Mouse (Mus musculus): ENCODE measurements around the gene Smim4.

The Smim4 gene

GRCm38 (mm10) chr14:31114011-31114410, 14.7 kb downstream of the Smim4 start:
- no peak for DNase-seq (ENCODE audit: low spot score)

- DNase-seq (ENCODE audit: low spot score): no peak
Observed at GRCm38 (mm10) chr14:31112187-31112586, 16.6 kb downstream of the Smim4 start.

- DNase-seq (ENCODE audit: low spot score): no peak
Observed at GRCm38 (mm10) chr14:31110613-31111012, 18.1 kb downstream of the Smim4 start.

GRCm38 (mm10) chr14:31105156-31105555, 23.6 kb downstream of the Smim4 start:
- DNase-seq (ENCODE audit: low spot score): no peak

DNA sequence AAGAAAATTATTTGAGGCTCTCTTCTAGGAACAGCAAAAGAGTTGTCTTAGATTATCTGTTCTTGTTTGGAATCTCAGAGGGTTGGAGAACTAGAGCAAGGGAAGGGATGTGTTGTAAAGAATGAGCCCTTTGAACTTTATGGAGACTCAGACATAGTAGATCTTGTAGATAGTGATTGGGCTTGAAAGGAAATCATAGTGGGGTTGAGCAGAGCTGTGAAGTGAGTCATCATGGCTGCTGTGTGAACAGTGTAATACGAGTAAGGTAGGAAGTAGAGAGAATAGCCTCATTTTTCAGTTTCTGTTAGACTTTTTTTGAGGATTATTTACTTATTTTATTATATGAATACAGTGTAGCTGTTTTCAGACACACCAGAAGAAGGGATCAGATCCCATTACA, 38.8 kb downstream of the Smim4 start:
- DNase-seq (ENCODE audit: low spot score): no peak

- no peak for DNase-seq (ENCODE audit: low spot score)
Observed at GRCm38 (mm10) chr14:31088515-31088914, 40.2 kb downstream of the Smim4 start.

DNA sequence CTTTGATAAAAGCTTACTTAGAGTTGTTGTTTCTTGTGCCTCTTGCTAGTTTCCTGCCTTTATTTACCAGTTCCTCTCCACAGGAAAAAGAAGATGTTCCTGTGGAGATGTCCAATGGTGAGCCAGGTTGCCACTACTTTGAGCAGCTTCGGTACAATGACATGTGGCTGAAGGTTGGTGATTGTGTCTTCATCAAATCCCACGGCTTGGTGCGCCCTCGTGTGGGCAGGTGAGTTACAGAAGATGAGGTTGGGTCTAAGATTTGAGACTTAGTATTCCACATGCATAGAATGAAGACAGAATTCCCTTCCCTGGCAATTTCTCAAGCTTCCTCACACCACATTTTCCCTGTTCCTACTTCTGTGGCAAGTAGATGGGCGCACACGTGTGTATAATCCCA, 41.3 kb downstream of the Smim4 start:
- no peak for DNase-seq (ENCODE audit: low spot score)

- DNase-seq (ENCODE audit: low spot score): no peak
Observed at GRCm38 (mm10) chr14:31081147-31081546, 47.6 kb downstream of the Smim4 start.

- no peak for DNase-seq (ENCODE audit: low spot score)
Observed at GRCm38 (mm10) chr14:31079313-31080028, 49.3 kb downstream of the Smim4 start.

DNA sequence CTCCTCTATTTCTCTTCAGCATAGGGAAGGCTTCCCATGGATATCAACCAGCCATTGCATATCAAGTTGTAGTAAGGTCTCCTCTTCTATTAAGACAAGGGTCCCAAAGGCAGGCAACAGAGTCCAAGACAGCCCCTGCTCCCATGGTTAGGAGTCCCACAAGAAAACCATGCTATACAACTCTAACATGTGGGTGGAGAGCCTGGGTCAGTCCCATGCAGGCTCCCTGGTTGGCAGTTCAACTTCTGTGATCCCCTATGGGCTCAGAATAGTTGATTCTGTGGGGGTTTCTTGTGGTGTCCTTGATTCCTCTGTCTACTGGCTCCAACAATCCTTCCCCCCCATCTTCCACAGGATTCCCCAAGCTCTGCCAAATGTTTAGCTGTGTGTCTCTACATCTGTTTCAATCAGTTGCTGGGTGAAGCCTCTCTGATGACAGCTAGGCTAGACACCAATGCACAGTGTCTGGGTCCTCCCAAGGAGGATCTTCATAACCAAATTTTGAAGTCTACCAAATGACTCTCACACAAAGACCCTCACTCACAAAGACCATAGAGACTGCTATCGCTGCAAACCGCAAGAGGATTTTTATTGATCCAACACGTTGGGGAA, 50.1 kb downstream of the Smim4 start:
- DNase-seq (ENCODE audit: low spot score): no peak

GRCm38 (mm10) chr14:31069086-31069733, 59.5 kb downstream of the Smim4 start:
- no peak for DNase-seq (ENCODE audit: low spot score)

DNA sequence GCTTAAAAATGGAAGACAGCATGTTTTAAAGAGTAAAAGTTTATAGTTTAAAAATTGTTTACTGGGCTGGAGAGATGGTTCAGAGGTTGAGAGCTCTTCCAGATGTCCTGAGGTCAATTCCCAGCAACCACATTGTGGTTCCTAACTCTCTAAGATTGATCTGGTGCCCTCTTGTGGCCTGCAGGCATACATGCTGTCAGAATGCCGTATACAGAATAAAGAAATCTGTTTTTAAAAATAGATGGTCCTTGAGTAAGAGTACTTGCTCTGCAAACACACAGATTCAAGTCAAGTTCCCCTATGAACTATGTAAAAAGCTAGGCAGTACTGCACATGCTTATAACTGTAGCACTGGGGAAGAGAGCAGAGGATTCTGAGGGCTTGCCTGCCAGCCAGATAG, 66.5 kb downstream of the Smim4 start:
- no peak for DNase-seq (ENCODE audit: low spot score)

DNA sequence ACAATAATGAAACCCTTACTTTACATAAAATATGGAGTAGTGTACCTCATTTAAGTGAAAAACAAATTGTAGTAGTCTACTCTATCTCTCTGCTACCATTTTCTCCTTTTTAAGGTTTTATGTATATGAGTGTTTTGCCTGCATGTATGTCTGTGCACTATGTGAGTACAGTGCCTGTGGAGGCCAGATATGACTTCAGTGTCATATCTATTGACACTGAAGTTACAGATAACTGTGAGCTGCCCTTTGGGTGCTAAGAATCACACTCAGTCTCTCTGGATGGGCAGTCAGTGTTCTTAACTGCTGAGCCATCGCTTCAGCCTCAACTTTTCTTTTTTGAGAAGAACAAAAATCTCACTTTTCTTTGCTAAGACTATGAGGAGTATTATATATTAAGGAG, 82.9 kb downstream of the Smim4 start:
- no peak for DNase-seq (ENCODE audit: low spot score)

DNA sequence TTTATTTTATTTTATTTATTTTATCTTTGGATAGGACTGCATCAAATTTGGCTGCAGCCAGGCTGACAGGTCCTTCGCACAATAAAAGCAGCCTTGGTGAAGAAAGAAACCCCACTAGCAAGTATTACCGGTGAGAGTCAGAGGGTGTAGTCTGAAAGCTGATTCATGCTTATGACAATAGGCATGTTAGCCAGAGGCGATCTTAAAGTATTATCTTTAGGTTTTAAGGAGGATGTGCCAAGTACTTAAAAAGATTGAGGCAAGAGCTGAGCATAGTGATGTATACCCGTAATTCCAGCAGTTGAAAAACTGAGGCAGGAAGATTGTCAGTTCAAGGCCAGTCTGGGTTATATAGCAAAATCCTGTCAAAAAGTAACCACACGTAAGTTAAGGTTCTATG, 83.5 kb downstream of the Smim4 start:
- DNase-seq (ENCODE audit: low spot score): no peak

Data from ovary, postnatal 14 days (tissue).